In the genomic region with DNA sequence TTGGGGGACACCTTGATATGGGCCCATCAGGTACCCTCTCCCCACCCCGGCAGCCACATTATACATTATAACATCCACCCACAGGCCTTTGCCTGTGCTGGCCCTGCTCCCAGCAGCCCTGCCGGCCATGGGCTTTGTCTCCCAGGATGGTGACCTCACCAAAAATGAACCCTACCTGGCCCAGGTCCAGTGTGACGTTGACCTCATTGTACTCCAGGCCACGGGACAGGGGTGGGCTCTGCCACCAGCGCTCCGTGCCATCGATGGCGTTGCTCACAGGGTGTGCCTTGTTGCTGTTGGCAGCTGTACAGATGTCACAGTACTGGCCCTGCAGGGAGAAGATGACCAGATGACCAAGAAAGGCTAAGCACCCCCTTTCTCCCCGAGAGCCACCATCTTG, we compare ENCODE assay signal across 21 mouse cellular contexts. TPM values are rescaled to one million over a fixed set of nuclear protein-coding genes. Genes with fewer than 3 reads are reported as not detected.
DNase-seq lines count a peak whose midpoint lies in the region; ATAC-seq lines count a peak whose summit lies in the region.
"Had no signal": no experiment of that assay in that cellular context is flagged by ENCODE, and none has a peak within 500 bp of the region (broad histone marks: within the 10 kb centered on the region; RNA-seq: fewer than 3 reads in every experiment).

No protein-coding gene starts in this region.

- H3K4me2 ChIP-seq in lung, embryonic 15.5 days = no peak overlapping the region
- no peak overlapping the region for H3K4me2 ChIP-seq in intestine, embryonic 16.5 days (ENCODE audit: low read depth, low read length)
- H3K4me2 ChIP-seq: embryonic facial prominence, embryonic 12.5 days; hindbrain, embryonic 15.5 days; limb, embryonic 12.5 days; liver, embryonic 13.5 days; midbrain, embryonic 15.5 days had no signal

- intact Hi-C loops in heart, postnatal 14 days (cut with DNase I) = no loop called here

- no peak overlapping the region for H3K9ac ChIP-seq in lung, embryonic 15.5 days
- no peak overlapping the region for H3K9ac ChIP-seq in intestine, embryonic 16.5 days (ENCODE audit: low read depth, low read length)
- H3K9ac ChIP-seq: embryonic facial prominence, embryonic 12.5 days; hindbrain, embryonic 15.5 days; limb, embryonic 12.5 days; liver, embryonic 13.5 days; midbrain, embryonic 15.5 days had no signal

- peaks cover 82% of the 10 kb centered on the region for H3K4me1 ChIP-seq in lung, embryonic 15.5 days
- H3K4me1 ChIP-seq in intestine, embryonic 16.5 days (ENCODE audit: control insufficient read depth, insufficient read depth, low read length) = peaks cover 68% of the 10 kb centered on the region

- no peaks in the 10 kb centered on the region for H3K9me3 ChIP-seq in lung, embryonic 15.5 days
- H3K9me3 ChIP-seq in intestine, embryonic 16.5 days (ENCODE audit: control insufficient read depth, low read length) = no peaks in the 10 kb centered on the region
- H3K9me3 ChIP-seq: embryonic facial prominence, embryonic 12.5 days; hindbrain, embryonic 15.5 days; limb, embryonic 12.5 days; liver, embryonic 13.5 days; megakaryocyte, embryonic 14.5 days; midbrain, embryonic 15.5 days had no signal

- peaks cover 17% of the 10 kb centered on the region for H3K27me3 ChIP-seq in lung, embryonic 15.5 days
- H3K27me3 ChIP-seq in intestine, embryonic 16.5 days (replicated peaks; ENCODE audit: control insufficient read depth, insufficient read depth, low read length) = no peaks in the 10 kb centered on the region
- H3K27me3 ChIP-seq: Patski had no signal

- H3K4me3 ChIP-seq in lung, embryonic 15.5 days = no peak overlapping the region
- H3K4me3 ChIP-seq in intestine, embryonic 16.5 days (ENCODE audit: low read length) = no peak overlapping the region
- H3K4me3 ChIP-seq: embryonic facial prominence, embryonic 12.5 days; hindbrain, embryonic 15.5 days; limb, embryonic 12.5 days; liver, embryonic 13.5 days; megakaryocyte, embryonic 14.5 days; midbrain, embryonic 15.5 days had no signal

- WGBS in lung, embryonic 15.5 days = 81% methylated on average over 9 of the region's 9 CpGs
- WGBS in intestine, embryonic 16.5 days = 90% methylated on average over 9 of the region's 9 CpGs

- DNase-seq in heart, adult 11 months = peak; percentile 94
- no peak for DNase-seq in heart, postnatal 14 days
- DNase-seq in lung, postnatal 25 days (ENCODE audit: low spot score) = no peak
- peak; percentile 56 for DNase-seq in kidney, postnatal 14 days
- DNase-seq in layer of hippocampus, adult 18-20 months (ENCODE audit: low spot score in 2 of 2) = no peak
- DNase-seq: adrenal gland, postnatal 14 days; cerebellum, adult 18-20 months; layer of hippocampus, adult 9-11 months; liver, embryonic 13.5 days; right cerebral cortex, adult 18-20 months; thymus, postnatal 25 days had no signal

- peak overlapping the region; percentile 91 for H3K27ac ChIP-seq in lung, embryonic 15.5 days
- H3K27ac ChIP-seq in intestine, embryonic 16.5 days (ENCODE audit: low read length) = no peak overlapping the region
- H3K27ac ChIP-seq: embryonic facial prominence, embryonic 12.5 days; hindbrain, embryonic 15.5 days; limb, embryonic 12.5 days; liver, embryonic 13.5 days; midbrain, embryonic 15.5 days had no signal

- no peaks in the 10 kb centered on the region for H3K36me3 ChIP-seq in lung, embryonic 15.5 days
- H3K36me3 ChIP-seq in intestine, embryonic 16.5 days (ENCODE audit: control insufficient read depth, insufficient read depth, low read length) = no peaks in the 10 kb centered on the region
- H3K36me3 ChIP-seq: embryonic facial prominence, embryonic 12.5 days; hindbrain, embryonic 15.5 days; limb, embryonic 12.5 days; liver, embryonic 13.5 days; midbrain, embryonic 15.5 days had no signal

- no peak for ATAC-seq in lung, embryonic 15.5 days (ENCODE audit: borderline replicate concordance, extremely low read depth, low FRiP score, low TSS enrichment)
- no peak for ATAC-seq in erythroblast, adult 5-6 weeks (replicated peaks; ENCODE audit: low FRiP score, poor library complexity, severe bottlenecking)
- no peak for ATAC-seq in intestine, embryonic 16.5 days
- ATAC-seq: activated CD4-positive, CD25-positive, alpha-beta regulatory T cell, adult 4 months; midbrain, embryonic 15.5 days; Patski had no signal

RNA-seq across cellular contexts. Expression of a gene that starts 4.6 kb away (rescaled TPM):
- 10 to 100 TPM; 43.1 to 63.7 TPM for total RNA-seq in heart, postnatal 14 days (2021)
- polyA plus RNA-seq in lung, embryonic 15.5 days (2015; fragmentation: Nextera tagmentation; extraction: Ambion mirVana) = 79.0 and 83.2 TPM in 2 replicates
- total RNA-seq in layer of hippocampus, adult 18-20 months (2021) = 1 to 10 TPM; 6.6 to 7.2 TPM
- 1.7 TPM in 1 of 2 replicates, not detected in the other for total RNA-seq in erythroblast, adult 5-6 weeks (2015; ENCODE audit: low replicate concordance)
- total RNA-seq in erythroblast, adult 5-6 weeks (2017; ENCODE audit: low replicate concordance) = 0.09 and 0.14 TPM in 2 replicates
- 26.7 and 29.7 TPM in 2 replicates for polyA plus RNA-seq in intestine, embryonic 16.5 days (2015; fragmentation: Nextera tagmentation; extraction: Ambion mirVana)

RNA-seq across cellular contexts. Expression of a gene that starts 36.1 kb away (rescaled TPM):
- 100 to 1,000 TPM; 460 to 507 TPM for total RNA-seq in heart, postnatal 14 days (2021)
- 477 and 524 TPM in 2 replicates for polyA plus RNA-seq in lung, embryonic 15.5 days (2015; fragmentation: Nextera tagmentation; extraction: Ambion mirVana)
- total RNA-seq in layer of hippocampus, adult 18-20 months (2021) = 100 to 1,000 TPM; 772 to 807 TPM
- 363 and 447 TPM in 2 replicates for total RNA-seq in erythroblast, adult 5-6 weeks (2015; ENCODE audit: low replicate concordance)
- 275 and 320 TPM in 2 replicates for total RNA-seq in erythroblast, adult 5-6 weeks (2017; ENCODE audit: low replicate concordance)
- 471 and 487 TPM in 2 replicates for polyA plus RNA-seq in intestine, embryonic 16.5 days (2015; fragmentation: Nextera tagmentation; extraction: Ambion mirVana)

RNA-seq across cellular contexts. Expression of a gene that starts 49.8 kb away (rescaled TPM):
- 10 to 100 TPM; 87.1 to 95.9 TPM for total RNA-seq in heart, postnatal 14 days (2021)
- 184 and 191 TPM in 2 replicates for polyA plus RNA-seq in lung, embryonic 15.5 days (2015; fragmentation: Nextera tagmentation; extraction: Ambion mirVana)
- 100 to 1,000 TPM; 103 to 105 TPM for total RNA-seq in layer of hippocampus, adult 18-20 months (2021)
- 13.3 and 28.6 TPM in 2 replicates for total RNA-seq in erythroblast, adult 5-6 weeks (2015; ENCODE audit: low replicate concordance)
- 8.5 and 23.9 TPM in 2 replicates for total RNA-seq in erythroblast, adult 5-6 weeks (2017; ENCODE audit: low replicate concordance)
- polyA plus RNA-seq in intestine, embryonic 16.5 days (2015; fragmentation: Nextera tagmentation; extraction: Ambion mirVana) = 172 and 194 TPM in 2 replicates

RNA-seq across cellular contexts. Expression of a gene that starts 52.2 kb away (rescaled TPM):
- 10 to 100 TPM; 14.3 to 14.6 TPM for total RNA-seq in heart, postnatal 14 days (2021)
- 14.1 and 16.5 TPM in 2 replicates for polyA plus RNA-seq in lung, embryonic 15.5 days (2015; fragmentation: Nextera tagmentation; extraction: Ambion mirVana)
- total RNA-seq in layer of hippocampus, adult 18-20 months (2021) = 10 to 100 TPM; 31.6 to 35.5 TPM
- total RNA-seq in erythroblast, adult 5-6 weeks (2015; ENCODE audit: low replicate concordance) = 2.5 and 4.6 TPM in 2 replicates
- total RNA-seq in erythroblast, adult 5-6 weeks (2017; ENCODE audit: low replicate concordance) = 2.7 and 4.9 TPM in 2 replicates
- 2.8 and 4.8 TPM in 2 replicates for polyA plus RNA-seq in intestine, embryonic 16.5 days (2015; fragmentation: Nextera tagmentation; extraction: Ambion mirVana)

Comparison
In these comparisons a context has a peak if more than half of its experiments do, and no peak if none do; other contexts are left out.
1. DNase-seq: peak in heart, adult 11 months (single experiment) and kidney, postnatal 14 days (single experiment); none in heart, postnatal 14 days (0 of 2), lung, postnatal 25 days (single experiment) and layer of hippocampus, adult 18-20 months (0 of 2).